Mouse (Mus musculus): ENCODE measurements around the gene Zgpat.
A peak's percentile ranks its signal among the peaks of the same experiment; 100 is the strongest.

Gene Zgpat

DNA sequence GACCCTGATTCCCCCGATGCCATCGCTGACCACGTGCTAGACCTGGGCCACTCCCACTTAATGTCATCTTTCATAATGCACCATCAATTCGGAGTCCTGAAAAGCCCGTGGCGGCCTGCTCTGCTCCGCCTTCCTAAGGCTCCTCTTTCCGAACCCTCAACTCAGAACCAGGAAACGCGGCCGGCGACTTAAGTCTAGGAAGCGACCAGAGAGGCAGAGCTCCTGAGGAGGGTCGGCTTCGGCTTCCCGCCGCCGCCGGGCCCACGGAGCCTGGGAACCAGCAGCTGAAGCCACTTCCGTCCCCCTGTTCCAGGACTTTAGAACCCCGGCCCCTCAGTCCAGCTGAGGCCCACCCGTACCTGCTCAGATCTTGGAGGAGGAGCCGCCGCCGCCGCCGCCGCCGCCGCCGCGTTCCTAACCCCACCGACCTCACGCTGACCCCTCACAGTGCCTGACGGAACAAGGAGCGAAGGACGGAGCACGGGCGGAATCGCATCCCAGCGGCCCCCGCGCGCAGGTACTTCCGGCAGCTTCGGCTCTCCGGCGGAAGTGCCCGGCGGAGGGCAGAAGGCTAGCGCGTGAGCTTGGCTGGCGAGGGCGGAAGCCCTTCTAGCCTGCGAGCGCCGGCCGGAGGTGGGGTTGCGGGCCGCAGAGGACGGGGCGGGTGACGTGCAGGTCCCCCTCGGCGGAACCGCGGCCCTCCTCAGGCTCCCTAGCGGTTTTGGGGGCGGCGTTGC lies at the start of gene Zgpat, which contains the start of gene Arfrp1:
Gene Zgpat (plus strand): TSS at position 69 of the 737 bp plus-strand sequence.
Gene Arfrp1 (minus strand): TSS at position 545 of the 737 bp plus-strand sequence.
- DNase-seq = peak; percentile 94 to 96

DNA sequence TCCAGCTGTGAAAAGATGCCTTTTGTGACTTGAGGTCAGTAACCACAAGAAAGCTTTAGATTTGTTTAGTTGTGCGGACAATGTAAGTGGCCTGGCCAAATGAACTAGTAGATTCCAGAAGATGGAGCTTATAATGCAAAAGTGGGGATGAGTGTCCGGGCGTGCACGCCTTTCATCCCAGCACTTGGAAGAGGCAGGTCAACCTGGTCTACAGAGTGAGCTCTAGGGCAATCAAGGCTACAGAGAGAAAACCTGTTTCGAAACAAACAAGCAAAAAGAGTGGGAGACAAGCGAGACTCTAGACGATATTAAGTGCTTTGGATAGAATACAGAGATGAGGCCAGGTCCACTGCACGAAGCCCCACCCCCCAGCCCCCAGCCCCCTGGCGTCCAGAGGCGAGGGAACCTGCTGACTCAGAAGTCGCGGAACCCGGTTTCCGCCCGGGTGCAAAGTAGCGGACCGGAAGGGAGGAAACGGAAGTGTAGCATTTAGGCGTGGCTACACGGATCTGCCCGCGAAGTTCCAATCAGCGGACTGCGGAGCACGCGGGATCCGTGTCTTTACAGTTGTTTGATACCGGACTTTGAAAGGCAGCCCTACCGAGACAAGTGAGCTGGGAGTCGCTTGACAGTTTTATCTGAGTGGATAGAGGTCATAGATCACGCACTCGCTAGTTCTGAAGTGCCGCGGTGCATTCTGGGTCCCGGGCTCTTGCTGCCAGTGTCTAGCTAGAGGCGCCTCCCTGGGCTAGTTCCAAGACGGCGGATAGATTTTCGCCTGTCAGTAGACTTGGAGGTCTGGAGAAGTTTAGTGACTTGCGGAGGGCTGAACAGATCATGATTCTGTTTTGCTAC lies 45.3 kb upstream of the Zgpat start, which contains the start of gene Rtel1:
Gene Rtel1 (plus strand): TSS at position 492 of the 855 bp plus-strand sequence.
- peak; percentile 87 to 88 for DNase-seq

DNA sequence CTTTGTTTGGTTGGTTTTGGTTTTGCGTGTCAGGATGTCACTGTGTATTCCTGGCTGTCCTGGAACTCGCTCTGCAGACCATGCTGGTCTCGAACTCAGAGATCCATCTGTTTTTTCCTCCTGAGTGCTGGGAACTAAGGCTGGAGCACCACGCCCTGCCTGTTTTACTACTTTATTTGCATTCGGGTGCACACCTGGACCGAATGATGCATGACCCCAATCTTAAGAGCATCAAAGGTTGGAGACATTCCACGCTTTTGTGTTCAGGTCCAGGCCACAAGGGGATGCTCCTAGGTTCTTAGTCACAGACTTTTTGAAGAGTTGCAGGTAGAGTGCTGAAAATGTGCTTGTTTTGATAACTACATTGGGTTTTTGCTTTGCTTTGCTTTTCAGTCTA lies 44.6 kb upstream of the Zgpat start:
- DNase-seq = no peak

DNA sequence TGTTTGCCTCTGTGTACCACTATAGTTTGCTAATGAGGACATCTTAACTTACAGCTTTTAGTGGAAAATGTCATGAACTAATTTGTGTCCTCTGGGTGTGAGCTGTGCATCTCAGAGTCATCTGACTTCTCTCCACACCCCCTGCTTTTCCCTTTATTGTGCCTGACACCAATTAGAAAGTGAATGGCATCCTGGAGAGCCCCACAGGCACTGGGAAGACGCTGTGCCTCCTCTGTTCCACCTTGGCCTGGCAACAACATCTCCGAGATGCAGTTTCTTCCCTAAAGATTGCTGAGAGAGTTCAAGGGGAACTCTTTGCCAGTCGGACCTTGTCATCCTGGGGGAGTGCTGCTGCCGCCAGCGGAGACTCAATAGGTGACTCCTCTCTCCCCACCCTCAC lies 42.6 kb upstream of the Zgpat start:
- no peak for DNase-seq

DNA sequence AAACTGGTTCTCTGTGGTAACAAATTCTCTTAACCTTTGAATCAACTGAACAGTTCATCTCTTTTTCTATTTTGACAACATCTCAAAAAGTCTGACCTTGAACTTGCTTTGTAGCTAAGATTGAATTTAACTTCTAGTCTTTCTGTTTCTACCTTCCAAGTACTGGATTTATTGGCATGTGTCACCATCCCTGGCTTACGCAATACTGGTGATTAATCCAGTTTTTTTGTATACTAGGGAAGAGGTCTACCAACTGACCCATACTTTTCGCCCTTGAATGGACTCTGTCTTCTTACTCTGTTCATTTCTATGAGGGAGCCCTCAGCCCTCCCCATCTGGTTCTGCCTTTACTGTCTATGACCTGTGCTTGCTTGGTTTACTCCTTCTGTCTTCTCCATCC lies 38.6 kb upstream of the Zgpat start:
- no peak for DNase-seq

DNA sequence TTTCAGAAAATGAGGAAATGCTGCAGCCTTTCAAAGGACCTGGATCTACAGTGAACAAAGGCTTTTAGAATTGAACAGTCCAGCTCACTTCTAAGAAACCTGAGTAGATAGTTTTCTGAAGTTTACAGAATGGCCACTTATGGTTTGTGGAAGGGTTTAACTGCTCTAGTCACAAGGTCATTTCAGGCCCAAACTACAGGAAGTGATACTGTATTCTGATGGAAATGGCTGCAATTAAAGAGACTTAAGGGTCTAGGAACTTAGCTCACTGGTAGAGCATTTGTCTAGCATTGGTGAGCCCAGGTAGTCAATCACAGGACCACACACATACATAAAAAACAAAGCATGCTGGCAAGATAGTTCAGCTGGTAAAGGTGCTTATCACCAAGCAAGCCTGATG lies 32.2 kb upstream of the Zgpat start:
- no peak for DNase-seq

DNA sequence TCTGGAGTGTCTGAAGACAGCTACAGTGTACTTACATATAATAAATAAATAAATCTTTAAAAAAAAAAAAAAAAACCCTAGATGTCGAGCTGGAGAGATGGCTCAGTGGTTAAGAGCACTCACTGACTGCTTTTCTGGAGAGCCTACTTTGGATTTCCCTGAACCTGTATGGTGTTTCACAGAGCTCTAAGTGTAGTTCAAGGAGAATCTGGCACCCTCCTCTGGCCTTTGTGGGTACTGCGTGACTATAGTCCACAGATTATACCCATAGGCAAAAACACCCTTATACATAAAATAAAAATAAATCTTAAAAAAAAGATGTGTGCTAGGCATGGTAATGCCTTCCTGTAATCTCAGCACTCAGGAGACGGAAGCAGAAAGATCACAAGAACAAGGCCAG lies 30.7 kb upstream of the Zgpat start:
- DNase-seq = peak; percentile 76 to 85

DNA sequence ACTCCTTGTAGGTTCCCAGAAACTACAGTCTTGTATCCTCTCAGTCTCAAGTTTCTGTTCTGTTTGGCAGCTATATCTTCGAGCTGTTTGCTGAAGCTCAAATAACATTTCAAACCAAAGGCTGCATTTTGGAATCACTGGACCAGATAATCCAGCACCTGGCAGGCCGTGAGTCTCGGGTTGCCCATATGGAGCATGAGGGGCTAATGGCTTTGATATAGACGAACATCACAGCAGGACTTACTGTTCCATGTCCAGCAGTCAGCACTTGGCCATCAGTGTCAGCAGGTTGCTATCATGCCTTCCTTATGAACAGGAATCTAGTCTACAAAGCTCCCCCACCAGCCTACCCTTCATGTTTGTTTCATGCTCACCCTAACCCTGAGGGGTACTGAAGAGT lies 24.3 kb upstream of the Zgpat start:
- DNase-seq = peak; percentile 60 to 66

DNA sequence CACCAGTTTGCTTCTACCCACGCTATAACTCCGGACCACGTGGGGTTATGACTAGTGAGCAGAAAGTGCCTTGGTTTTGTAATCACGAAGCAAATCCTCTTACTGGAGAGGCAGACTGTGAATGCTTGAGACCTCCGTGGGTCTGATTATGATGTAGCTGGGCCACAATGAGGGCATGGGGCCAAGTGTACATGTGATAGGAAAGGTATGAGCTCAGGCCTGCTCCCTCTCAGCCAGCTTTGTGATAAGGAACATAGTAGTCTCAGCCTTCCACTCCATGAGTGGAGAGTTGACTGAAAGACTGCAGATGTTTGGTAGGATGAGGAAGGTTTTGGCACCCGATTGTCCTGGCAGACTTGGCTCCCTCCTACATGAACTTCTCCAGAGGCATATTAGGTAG lies 22.0 kb upstream of the Zgpat start:
- DNase-seq = no peak

DNA sequence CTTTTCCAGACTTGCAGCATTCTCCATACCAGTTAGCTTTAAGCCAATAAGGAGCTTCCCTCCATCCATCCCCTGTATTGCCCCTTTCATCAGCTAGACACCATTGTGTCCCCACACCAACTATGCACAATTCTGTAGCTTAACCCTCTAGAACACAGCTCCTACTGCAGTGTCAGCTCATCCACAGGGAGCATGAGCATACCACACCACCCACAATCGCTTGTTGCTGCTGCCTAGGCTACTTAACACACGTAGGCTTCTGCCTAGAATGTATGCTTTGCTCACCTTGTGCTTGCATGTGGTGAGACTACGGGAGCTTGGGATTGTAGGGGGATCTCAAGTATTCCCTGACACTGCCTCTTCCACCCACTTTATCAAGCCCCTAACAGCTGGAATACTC lies 7.9 kb upstream of the Zgpat start:
- DNase-seq = no peak

DNA sequence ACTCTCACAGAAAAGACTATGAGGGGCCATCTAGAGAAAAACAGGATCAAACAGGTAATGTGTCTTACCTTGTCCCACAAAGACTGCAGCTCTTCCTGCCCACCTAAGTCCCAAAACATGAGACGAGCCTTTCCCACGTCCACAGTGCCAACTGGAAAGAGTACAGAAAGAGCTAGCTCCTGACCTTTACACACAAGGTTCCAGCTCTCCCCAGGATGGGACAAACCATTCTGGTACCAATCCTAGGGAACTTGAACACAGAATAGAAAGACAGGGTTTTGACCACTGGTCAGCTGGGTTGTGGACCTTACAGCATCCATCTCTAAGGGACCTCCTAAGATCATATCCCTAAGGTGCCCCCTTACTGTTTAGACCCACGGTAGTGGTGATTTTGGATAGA lies 782 bp upstream of the Zgpat start:
- DNase-seq = no peak

DNA sequence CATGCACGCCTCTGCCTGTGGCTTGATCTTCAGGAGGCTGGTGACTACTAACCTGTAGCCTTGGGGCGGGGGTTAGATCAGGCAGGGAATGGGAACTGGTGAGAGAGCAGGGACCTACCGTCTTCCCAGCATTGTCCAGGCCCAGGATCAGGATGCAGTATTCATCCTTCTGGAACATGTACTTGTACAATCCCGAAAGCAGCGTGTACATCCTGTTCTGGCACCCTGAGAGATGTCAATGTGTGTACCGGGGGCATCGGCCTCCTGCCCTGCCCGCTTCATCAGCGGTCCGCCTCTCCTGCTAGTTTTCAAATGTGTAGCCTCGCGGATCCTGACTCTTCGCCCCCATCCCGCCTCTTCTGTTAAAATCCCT lies 255 bp upstream of the Zgpat start:
- DNase-seq = no peak

DNA sequence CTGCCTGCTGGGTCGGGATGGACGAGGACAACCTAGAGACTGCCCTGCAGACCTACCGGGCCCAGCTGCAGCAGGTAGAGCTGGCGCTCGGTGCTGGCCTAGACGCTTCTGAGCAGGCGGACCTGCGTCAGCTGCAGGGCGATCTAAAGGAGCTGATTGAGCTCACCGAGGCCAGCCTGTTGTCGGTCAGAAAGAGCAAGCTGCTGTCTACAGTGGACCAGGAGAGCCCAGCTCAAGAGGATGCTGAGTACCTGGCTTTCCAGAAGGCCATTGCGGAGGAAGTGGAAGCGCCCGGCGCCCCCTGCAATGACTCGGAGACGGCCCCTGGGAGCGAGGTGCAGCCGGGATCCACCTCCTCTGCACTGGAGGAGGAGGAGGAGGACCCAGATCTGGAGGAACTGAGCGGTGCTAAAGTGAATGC lies 937 bp downstream of the Zgpat start:
- no peak for DNase-seq

DNA sequence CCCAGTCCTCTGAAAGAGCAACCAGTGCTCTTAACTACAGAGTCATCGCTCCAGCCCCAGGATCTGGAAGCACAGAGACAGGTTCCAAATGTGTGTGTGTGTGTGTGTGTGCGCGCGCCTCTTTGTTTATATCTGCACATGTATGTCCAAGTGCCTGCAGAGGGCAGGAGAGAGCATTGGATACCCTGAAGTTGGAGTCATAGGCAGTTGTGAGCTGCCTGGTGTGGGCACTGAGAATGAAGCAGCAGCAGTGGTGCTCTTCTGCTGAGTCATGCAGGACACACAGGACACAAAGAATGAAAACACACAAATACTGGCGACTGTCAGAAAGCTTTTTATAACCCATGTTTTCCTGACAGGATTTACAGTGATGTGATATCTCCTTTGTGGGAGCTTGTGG lies 5.3 kb downstream of the Zgpat start:
- no peak for DNase-seq

DNA sequence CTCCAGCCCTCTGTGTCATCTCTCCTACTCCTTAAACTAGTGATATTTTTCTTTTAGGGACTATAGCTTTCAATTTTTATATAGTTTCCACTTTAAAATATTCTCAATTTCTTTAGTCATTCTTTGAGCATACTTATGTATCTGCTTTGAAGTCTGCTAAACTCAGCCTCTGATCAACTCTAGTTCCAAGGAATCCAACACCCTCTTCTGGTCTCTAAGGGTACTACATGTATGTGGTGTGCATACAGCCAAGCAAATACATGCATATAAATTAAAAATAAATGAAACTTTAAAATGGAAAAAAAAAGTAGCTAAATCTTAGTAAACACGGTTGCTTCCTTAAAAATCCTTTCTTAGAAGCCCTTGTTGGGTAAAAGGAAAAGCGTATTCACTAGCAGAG lies 11.1 kb downstream of the Zgpat start:
- DNase-seq = no peak

DNA sequence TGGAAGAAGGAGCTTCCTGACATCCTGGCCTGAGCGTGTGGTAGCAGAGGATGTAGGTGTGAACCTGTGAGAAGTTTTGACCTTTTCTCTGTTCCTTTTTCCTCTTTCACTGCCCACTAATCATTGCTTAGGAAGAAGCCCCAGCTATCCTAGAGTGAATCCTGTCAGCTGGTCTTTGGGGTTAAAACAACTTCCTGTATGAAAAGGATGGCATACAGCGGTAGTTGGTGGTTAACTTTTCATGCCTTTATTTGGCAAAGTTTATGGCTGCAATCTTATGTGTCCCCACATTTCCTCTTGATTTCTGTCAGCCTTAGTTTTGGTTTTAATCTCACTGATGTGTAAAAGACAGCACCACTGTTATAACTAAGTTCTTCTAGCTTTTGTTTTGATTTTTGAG lies 12.5 kb downstream of the Zgpat start:
- no peak for DNase-seq

DNA sequence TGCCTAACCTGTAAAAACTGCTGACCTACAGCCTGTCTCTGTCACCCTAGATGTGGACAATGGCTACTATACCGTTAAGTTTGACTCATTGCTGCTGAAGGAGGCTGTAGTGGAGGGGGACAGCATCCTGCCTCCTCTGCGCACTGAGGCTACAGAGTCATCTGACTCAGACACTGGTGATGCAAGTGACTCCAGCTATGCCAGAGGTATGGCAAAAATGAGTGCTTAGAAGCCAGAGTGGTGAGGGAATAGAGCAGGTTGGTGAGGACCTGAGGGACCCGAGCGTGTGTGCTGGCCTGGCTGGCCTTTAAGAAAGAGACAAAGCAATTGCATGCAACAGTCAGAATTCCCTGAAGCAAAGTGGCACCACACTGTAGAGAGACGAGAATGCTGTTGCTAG lies 14.0 kb downstream of the Zgpat start:
- DNase-seq = no peak

DNA sequence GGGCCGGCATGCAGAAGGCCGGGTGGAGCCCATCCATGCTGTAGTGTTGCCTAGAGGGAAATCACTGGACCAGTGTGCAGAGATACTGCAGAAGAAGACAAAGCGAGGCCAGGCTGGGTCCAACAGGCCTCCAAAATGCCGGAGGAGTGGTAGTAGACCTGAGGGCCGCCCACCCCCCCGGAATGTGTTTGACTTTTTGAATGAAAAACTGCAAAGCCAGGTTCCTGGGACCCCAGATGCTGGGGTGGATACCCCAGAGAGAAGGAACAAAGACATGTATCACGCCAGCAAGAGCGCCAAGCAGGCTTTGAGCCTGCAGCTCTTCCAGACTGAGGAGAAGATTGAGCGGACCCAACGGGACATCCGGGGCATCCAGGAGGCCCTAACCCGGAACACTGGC lies 15.1 kb downstream of the Zgpat start, which contains the start of gene Lime1:
Gene Lime1 (plus strand): TSS at position 301 of the 400 bp plus-strand sequence.
- DNase-seq = no peak

DNA sequence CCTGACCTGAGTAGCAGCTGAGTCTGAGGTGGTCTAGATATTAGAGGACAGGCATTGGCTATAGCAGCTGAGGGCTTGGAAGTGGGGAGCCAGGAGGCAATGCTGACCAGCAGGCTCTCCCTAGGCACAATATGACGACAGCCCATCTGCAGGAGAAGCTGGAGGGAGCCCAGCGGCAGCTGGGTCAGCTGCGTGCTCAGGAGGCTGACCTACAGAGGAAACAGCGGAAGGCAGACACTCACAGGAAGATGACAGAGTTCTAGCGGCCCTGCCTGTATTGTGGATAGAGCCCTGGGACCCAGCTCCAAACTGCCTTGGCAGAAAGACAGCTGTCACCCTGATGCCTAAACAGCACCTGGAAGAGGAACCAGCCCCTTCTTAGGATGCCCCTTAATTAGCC lies 15.5 kb downstream of the Zgpat start:
- no peak for DNase-seq

DNA sequence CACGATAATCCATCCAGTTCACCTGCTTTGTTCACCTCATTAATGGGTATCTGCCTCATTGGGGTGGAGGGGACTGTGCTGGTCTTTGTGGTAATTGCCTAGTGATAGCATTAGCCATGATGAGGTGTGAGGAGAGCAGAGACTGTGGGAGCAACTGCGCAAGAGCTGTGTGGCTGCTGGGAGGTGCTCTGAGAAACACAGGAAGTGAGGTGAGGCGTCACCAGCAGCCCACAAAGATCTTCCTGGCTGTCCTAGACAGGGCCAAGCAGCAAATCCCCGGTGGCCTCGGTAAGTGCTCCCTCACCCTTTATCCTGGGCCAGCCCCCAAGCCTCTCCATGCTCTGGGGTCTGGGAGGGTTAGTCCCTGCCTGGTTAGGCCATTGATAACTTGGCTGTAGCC lies 16.4 kb downstream of the Zgpat start:
- no peak for DNase-seq

DNA sequence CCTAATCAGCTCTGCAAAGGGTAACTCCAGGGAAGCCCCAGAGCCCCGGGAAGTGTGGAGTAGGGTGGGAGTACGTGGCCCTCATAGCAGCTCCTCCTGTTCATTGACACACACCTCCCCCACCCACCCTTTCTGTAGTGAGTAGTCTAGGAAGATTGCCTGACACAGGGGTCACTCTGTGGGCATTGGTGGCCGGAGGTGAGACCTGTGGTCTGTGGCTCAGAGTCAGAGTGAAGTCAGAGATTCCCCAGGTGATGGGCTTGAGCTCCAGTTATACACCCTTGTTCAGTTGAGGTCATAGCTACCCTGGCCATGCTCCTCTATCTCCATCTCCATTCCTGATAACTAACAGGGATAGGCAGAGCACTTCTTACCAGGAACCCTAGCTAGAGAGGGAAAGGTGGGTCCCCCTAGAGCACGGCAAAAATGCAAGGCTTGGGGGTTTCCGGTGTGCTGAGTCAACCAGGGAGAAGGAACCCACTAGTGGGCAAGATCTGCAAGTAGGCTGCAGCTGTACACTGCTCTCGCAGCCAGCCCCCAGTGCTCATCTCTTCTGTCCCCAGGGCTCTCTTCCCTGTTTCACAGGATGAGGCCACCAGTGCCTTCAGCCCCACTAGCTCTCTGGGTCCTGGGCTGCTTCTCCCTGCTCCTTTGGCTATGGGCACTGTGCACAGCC lies 17.0 kb downstream of the Zgpat start:
- DNase-seq = no peak

DNA sequence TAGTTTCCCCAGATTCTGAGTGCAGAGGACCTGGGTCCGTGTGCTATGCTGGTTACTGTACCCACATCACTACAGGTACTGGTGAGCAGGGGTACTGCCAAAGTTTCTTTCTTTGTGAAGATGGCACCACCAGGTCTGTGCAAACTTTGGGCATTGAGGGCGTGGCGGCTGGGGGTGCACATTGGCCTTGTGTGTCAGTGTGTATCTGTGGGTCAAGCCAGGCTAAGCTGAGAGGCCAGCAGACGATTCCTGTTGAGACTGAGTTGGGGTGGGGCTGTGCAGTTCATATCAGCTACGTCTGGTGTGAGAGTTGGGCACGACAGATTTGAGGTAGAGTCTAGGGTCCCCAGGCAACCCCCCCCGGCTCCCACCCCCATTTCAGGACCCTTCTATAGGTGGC lies 19.7 kb downstream of the Zgpat start:
- DNase-seq = no peak

DNA sequence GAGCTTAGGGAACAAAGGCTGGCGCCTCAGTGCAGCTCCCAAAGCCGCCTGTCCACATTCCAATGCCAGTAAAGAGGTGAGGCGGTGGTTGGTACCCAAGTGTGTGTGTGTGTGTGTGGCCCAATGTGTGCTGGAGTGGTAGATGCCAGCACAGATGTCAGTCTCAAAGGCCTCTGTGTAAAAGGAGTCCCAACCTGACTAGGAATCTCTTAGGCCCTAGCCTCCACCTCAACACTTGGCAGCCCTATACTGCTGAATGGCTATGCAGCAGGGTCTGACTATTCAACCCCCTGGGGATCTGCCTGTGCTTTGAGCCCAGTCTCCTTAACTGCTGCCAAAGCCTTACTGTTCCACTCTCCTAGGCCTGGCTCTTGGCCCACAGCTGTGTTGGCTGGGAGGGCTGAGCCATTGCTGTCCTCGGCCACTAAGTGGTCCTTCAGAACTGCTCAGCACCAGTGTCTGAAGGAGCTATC lies 20.2 kb downstream of the Zgpat start:
- peak; percentile 55 to 66 for DNase-seq

All from cerebellum, postnatal 25 days (tissue).